Mouse (Mus musculus): ENCODE data around the gene 2310061I04Rik. TPM values are rescaled to one million over a fixed set of nuclear protein-coding genes. Genes with fewer than 3 reads are reported as not detected.

The 2310061I04Rik gene
- total RNA-seq, 4 experiments from 2014 or later = 85.5 to 115 (median 106) TPM

DNA sequence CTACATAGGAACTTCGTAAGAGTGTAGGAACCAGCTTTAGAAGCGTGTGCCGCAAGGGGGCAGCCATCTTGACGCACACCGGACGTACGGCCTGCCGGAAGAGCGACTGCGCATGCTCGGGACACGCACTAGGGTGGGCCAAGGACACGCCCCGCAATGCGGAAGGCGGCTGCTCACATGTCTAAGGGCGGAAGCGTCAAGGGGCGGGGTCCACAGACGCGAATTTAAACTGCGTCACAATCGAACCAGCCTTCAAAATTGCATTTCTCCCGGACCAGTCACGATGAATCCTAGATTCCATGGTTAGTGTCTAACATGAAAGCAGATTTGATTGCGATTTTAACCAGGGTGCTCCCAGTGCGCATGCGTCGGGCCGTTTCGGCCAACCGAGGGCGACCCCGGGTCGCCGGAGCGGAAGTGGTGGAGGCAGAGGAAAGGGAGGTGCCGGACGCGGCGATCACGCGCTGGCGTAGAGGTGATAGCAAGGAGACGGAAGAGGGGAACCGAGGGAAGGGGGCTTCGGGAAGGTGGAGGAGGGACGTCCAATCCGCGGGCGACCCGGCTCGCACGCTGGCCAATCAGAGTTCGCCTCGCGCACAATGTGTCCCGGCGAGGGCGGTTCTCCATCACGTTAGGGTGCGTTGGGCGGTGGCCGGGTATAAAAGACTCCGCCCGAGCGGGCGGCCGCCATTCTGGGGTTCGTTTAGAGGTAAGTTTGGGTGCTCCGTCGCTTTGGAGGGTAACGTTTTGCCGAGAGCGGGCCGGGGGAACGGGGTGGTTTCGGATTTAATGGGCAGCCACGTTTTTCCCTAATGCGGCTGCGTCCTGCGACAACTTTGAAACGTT lies 19.3 kb upstream of the 2310061I04Rik start, which contains the start of the genes Mrps18b and Ppp1r10:
TSS of gene Mrps18b (minus strand) at position 93 of the 846 bp plus-strand sequence.
TSS of gene Ppp1r10 (plus strand) at position 138 of the 846 bp plus-strand sequence.
- peak; percentile 99 for DNase-seq (ENCODE audit: low spot score)

DNA sequence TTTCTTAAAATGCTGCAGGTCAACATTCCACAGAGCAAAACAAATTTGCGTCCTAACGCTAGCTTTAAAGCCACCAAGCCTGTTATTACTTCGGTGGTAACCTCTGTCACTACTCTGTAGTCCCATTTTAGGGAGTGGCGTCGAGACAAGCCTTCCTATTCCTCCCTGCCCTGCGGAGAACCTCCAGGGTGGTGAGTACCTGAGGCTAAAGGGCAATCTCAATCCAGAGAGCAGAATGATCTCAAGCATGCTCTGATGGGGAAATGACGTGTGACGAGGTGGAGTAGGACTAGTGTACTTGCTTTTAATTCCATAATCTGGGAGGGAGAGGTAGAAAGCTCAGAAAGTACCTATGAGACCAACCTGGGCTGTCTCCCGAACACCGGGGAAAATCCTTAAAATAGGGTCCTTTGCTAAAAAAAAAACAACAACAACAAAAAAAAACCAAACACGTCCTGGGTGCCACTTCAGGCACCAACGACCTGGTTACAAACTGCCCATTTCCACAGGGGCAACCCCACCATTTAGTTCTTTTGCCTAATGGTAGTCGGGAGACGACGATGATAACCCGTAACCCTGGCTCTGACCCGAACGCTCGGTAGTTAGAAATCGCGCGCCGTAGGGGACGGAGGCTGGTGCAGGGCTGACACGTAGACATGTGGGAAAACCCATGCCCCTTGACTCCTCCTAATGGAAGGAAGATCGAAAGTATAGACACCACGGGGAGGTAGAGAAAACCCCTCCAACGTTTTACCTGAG lies 18.5 kb upstream of the 2310061I04Rik start:
- DNase-seq (ENCODE audit: low spot score) = no peak

DNA sequence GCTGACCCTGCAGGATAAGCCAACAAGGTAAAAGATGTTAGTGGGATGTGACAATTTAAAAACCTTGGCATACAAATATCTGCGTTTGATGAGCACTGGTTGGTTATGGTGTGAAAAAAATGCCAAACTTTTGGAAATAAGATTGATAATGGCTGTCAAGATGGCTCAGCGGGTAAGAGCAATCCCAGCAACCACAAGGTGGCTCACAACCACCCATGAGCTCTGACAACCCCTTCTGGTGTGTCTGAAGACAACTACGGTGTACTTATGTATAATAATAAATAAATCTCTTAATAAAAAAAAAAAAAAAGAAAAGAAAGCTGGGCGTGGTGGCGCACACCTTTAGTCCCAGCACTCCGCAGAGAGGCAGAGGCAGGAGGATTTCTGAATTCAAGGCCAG lies 17.7 kb upstream of the 2310061I04Rik start:
- DNase-seq (ENCODE audit: low spot score) = no peak

DNA sequence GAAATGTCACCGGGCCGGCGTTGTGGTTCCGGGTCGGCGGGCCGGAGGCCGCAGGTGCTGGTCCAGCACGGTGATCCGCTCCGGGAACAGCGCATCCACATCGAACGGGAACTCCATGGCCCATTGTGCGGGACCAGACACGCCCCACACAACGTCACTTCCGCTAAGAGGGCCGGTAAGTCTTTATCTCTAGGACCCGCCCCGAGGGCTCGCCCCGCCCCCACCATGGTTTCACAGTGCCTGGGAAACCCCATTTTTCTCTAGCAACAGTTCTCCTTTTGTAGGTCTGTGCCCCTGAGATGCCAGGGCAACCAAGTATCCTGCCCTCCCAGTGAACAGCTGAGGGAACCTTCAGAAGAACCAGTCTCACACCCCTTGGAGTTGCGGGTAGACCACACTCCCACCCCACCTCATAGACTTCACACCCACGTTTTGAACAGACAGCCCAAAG lies 12.7 kb upstream of the 2310061I04Rik start, which contains the start of gene Atat1:
TSS of gene Atat1 (minus strand) at position 157 of the 451 bp plus-strand sequence.
- DNase-seq (ENCODE audit: low spot score) = peak; percentile 94

DNA sequence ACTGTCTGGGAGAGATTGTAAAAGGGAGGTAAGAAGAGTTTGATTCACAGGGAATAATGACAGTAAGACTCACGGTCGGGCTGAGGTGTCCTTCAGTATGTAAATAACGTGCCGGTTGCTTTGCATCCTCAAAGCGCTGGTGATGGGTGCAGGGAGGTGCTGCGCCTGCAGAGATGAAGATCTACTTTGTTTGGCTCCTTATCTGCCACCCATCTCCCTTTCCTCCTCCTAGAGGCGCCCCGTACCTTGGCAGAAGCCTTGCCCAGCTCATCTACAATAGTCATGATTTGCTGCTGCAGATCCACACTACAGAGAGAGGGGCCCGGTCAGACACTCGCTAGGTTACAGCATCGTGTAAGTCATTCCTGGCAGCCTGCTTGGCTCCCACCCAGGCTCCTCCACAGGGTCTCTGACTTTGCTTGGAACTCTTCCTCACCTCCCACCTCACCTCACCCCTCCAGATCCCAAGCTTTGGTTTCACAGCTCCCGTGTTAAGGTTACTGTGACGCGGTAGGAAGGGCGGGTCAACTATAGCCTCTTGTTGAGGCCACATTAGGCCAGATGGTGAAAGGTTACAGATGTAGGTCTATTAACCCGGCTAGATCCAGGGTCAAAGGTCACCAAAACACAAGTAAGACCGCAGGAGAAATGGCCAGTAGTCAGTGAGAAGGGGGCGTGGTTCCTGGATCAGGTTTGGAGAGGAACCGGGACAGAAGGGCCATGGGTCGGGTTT lies 12.1 kb upstream of the 2310061I04Rik start:
- DNase-seq (ENCODE audit: low spot score) = no peak

DNA sequence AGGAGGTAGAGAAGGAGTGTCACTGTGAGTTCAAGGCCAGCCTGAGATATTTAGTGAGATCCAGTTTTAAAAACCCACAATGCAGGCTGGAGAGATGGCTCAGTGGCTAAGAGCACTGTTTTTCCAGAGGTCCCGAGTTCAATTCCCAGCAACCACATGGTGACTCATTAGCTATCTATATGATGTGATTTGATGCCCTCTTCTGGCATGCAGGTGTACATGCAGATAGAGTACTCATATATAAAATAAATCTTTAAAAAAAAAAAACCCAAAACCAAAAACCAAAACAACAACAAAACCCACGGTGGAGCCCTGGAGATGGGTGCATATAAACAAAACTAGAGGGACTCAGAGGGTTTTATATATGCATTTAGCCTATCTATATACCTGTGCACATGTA lies 10.4 kb upstream of the 2310061I04Rik start:
- no peak for DNase-seq (ENCODE audit: low spot score)

DNA sequence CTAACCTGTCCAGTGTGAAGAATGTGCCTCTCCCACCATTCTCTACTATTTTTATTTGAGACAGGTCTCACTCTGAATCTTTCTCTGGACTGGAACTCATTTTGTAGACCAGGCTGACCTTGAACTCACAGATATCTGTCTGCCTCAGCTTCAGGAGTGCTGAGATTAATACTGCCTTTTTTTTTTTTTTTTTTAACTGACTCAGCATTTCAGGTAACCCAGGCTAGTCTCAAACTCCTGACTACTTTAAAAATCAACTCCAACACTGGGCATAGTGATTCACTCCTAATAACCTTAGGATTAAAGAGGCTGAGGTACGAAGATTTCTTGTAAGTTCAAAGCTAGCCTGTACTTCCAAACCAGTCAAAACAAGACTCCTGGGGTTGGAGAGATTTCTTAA lies 8.4 kb upstream of the 2310061I04Rik start:
- no peak for DNase-seq (ENCODE audit: low spot score)

DNA sequence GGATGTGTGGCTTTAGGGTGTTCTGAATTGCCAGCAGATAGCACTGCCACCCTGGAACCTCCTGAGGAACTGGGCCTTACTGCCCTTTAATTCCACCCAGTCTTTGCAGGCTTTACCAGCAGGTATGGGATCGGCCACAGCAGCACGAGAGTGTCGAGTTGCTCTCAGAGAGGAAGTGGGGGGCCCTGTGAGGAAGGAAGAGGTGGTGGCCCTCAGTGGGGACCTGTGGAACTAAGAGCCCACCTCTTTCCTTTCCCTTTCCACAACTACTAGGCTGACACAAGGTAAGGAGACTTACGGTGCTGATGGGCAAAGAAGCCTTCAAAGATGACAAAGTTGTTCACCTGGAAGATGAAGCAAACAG lies 6.7 kb upstream of the 2310061I04Rik start:
- no peak for DNase-seq (ENCODE audit: low spot score)

DNA sequence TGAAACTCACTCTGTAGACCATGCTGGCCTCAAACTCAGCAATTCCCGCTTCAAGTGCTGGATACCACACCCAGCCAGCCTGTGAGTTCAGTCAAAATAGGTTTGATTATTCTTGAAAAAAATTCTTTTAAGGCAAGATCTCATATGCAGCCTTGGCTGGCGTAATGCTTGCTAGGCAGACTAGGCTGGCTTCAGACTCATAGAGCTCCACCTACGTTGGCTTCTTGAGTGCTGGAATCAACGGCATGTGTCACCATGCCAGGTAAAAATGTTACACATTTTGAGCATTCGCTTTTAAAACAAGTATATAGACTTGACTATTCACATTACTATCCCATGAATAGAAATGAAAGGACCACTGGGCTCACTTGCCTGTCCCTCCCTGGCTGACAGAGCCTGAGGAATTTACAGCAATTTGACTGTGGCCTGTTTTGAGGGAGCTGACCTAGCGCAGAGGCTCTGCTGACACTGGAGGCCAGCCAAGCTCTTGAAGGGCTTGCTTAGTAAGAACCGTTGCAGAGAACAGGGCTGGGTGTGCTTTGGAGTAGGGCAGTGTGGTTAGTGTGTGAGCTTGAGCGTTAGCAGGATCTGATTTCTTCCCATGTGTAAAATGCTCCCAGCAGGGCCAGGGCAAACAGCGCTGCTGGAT lies 6.2 kb upstream of the 2310061I04Rik start:
- DNase-seq (ENCODE audit: low spot score) = peak; percentile 52

DNA sequence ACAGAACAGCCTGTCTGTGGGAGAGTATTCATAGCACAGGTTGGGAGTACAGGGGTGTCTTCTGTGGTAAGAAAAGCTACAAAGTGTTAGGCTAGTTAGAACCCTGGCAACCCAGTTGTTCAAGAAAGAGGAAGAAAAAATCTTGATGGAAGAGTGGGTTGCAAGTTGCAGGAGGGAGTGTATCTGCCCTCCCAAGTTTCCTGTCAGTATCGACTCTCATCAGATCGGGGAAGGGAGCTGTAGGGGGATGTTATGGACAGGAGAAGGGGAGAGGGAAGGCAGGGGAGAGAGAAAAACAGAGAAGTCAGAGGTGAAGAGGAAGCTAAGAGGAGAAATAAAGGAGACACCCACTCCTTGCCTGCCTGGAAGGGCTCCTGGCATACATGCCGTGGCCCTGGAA lies 3.4 kb upstream of the 2310061I04Rik start:
- DNase-seq (ENCODE audit: low spot score) = no peak

DNA sequence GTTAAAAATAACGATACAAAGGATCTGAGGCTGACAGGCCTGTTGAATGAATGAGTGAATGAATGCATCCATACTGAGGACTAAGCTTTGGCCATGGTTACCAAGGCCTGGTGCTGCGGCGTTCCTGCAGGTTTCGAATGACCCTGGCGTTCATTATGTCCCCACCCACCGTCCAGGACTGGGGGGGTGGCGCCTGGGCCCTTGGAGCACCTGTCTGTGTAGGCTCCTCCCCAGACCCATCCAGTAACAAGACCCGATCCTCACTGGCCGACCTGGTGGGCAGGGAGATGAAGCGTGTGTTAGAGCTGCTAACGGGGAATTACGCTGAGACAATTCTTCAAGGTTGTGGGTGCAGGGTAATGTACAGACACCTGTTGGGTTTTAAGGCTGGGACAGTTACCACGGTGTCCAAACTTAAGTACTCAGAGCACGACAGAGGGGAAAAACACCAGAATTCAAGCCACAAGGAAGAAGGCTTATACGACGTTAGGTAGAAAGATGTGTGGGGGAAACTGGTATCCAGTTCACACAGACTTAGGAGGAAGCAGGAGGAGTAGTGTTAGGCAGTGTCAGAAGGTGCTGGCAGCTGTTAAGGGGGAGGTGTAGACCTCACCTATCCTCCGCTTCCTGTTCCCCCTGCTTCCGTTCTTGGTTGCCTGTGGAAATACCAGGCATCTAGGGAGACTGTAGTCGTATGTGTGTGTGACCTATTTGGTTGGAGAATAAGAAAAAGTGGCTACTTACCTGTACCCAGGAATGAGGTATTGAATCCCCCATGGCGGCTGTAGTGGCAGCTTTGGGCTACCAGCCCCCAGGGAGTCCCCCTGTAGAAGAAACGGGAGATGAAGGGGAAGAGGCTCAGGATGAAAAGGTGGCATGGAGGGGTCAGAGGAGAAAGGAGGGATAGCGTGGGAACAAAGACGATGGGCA lies 678 bp upstream of the 2310061I04Rik start:
- DNase-seq (ENCODE audit: low spot score) = no peak

DNA sequence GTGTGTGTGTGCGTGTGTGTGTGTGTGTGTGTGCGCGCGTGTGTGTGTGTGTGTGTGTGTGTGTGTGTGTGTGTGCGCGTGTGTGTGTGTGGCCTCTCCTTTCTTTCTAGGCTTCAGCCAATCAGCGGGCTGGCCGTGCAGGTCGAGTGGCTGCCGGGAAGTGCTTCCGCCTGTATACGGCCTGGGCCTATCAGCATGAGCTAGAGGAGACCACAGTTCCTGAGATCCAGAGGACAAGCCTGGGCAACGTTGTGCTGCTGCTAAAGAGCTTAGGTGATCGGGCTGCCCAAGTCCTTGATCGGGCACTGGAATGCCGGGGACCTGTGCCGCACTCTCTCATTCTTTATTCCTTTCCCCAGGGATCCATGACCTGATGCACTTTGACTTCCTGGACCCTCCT lies 9.5 kb downstream of the 2310061I04Rik start:
- DNase-seq (ENCODE audit: low spot score) = no peak

DNA sequence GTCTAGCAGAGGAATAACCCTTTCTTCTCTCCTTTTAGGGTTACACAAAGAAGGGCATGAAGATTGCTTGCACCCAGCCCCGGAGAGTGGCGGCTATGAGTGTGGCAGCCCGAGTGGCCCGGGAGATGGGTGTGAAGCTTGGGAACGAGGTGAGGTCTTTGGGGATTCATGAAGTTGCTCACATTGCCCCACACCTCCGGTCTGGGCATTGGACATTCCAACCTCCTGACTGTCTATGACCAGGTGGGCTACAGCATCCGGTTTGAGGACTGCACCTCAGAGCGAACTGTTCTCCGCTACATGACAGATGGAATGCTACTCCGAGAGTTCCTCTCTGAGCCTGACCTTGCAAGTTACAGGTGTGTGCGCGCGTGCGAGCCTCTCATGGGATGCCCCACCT lies 13.5 kb downstream of the 2310061I04Rik start:
- no peak for DNase-seq (ENCODE audit: low spot score)

DNA sequence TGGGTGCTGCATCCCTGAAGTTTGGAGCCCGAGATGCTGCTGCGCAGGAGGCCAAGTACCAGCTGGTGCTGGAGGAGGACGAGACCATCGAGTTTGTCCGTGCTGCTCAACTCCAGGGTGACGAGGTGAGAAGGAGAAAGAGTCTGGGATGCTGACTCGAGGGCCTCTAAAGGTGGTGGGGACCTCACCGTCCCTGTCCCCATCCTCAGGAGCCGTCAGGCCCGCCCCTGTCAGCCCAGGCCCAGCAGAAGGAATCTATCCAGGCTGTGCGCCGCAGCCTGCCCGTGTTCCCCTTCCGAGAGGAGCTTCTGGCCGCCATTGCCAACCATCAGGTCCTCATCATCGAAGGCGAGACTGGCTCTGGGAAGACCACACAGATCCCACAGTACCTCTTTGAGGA lies 14.3 kb downstream of the 2310061I04Rik start:
- no peak for DNase-seq (ENCODE audit: low spot score)

DNA sequence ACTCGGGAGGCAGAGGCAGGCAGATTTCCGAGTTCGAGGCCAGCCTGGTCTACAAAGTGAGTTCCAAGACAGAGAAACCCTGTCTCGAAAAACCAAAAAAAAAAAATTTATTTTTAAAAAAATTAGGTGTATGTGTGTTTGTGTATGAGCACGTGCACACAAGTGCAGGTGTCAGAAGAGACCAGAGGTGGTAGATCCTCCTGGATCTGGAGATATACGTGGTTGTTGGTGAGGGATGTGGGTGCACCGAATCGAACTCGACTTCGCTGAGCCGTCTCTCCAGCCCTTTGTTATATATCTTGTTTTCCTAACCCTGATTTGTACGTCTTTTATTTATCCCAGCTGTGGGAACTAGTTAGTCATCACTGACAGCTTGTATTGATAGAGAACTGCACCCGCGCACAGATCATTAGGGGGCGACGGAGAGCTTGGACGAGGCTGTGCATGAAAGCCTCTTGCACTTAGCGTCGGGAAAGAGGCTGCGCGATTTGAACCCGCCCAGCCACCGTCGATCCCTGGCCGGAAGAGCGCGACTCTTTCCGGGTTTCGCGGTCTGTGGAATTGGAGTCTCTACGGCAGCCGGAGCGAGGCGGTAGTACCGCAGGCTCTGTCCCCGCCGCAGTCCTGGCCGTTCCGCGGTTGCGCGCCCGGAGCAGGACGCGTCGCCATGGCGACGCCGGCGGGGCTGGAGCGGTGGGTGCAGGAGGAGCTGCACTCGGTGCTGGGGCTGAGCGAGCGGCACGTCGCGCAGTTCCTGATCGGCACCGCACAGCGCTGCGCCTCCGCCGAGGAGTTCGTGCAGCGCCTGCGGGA lies 17.8 kb downstream of the 2310061I04Rik start, which contains the start of gene Dhx16:
TSS of gene Dhx16 (plus strand) at position 575 of the 813 bp plus-strand sequence.
- peak; percentile 95 for DNase-seq (ENCODE audit: low spot score)

DNA sequence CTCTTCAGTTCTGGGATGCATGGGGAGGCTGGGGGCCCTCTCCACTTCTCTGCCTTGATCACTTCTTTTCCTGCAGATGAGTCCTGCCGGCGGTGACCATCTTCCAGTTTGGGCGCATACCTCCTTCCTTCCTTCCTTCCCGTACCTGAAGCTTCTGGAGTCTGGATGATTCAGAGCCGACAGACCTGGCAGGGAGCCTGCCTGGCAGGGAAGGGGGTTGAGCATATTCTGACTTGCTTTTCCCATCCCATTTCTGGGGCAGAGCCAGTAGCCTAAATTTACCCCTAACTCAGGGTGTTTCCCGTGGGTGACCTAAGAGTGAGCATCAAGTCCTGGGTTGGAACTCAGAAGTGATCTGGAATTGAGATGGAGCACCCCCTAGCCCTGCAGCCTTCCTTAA lies 22.5 kb downstream of the 2310061I04Rik start:
- peak; percentile 20 for DNase-seq (ENCODE audit: low spot score)

DNA sequence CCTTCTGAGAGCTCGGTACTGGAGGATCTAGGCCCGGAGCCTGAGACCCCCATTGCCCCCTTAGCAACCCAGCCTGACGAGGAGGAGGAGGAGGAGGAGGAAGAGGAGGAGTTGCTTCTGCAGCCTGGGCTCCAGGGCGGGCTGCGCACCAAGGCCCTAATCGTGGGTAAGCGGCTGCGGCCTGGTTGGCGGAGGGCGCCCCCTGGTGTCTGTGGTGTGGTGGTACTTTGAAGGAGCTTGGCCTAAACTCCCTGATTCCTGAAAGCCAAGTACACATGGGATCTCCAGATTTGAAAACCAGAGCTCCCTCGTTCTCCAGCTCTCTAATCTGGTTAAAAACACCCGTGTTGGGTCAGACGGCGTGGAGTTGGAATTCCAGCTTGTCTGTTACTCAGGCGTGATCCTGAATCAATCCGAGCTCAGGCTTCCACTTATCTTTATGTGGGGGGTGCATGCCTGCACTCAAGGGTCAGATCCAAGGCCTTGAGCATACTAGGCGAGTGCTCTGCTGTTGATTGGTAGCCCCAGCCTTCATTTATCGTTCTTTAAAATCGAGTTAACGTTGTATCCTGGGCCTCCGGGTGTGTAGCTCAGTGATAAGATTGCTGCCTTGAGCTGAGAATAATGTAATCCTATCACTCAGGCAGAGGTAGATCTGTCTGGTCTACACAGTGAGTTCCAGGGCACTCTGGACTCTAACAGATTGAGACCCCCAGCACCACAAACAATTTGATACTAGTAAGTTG lies 23.3 kb downstream of the 2310061I04Rik start:
- peak; percentile 88 for DNase-seq (ENCODE audit: low spot score)

DNA sequence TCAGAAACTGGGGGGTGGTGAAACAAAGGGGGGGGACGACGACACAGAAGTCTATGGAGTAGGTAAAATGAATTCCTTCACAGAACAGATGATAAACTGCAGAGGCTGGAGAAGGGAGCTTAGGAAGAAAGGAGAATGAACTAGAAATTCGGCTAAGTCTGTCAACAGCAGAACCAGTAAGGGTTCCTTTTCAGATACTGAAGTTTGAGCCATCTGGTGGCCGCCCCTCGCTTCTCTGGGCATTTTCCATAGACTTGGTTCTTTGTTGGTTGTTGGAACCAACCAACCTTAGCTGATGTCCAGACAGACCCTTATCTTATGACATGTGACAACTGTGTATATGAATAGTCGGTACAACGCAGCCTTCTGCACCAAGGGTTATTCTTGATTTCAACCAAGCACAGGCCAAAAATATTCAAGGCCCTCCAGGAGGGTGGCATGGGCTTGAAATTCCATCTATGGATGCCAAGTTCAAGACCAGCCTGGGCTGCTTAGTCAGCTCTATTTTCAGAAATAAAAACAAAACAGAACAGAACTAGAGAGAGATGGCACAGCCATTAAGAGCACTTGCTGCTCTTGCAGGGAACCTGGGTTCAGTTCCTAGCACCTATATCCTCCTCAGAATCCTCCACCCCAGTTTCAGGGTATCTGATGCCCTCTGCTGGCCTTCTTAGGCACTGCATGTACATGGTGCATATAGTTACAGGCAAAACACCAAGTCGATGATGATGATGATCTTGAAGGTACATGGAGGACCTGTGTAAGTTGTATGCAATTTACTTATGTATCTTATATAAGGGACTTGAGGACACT lies 26.1 kb downstream of the 2310061I04Rik start:
- DNase-seq (ENCODE audit: low spot score) = no peak
